Mouse (Mus musculus): ENCODE measurements around the gene Adra2b.

DNA sequence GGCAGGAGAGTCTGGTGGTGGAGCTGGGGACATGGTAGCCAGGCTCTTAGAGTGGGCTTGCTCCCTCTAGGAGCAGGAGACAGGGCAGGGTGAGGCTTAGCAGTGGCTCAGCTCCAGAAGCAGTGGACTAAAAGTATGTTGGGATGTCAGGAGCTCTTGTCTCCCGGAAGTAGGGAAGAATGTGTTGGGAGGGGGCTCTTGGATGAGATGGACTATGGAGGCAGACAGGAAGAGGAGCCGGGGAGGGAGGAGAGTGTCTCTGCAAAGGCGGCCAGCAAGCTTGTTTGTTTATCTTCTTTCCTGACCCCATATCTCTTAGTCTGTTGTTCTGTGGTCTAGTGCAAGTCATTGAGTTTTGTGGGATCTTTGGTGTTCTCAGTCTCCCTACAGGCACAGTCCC lies 12.1 kb downstream of the Adra2b start:
- no peak for TF ChIP-seq CTCF (IDR thresholded peaks at IDR 0.05; ENCODE audit: low read depth, low read length)
- TF ChIP-seq POLR2A (IDR thresholded peaks at IDR 0.05; ENCODE audit: insufficient read depth, low read length) = no peak
- TF ChIP-seq EP300 (IDR thresholded peaks at IDR 0.05; ENCODE audit: insufficient read depth, low read depth, low read length) = no peak

Measured in ES-Bruce4 (cell line).